Mouse (Mus musculus): ENCODE data around the gene Gm6176.
"Not testable (repeated sequence)": the region's sequence is repeated elsewhere in the genome, so short reads cannot be mapped to it uniquely, and the experiment has no call there.

The Gm6176 gene

GRCm38 (mm10) chr7:22056205-22056604, at the start of gene Gm6176:
Gene Gm6176 (minus strand): TSS chr7:22056305.
- not testable (repeated sequence) for DNase-seq (ENCODE audit: low spot score in 2 of 2)

- DNase-seq (ENCODE audit: low spot score in 2 of 2): not testable (repeated sequence)
These were observed 12.7 kb upstream of the Gm6176 start, which contains the start of gene Vmn1r139 for GRCm38 (mm10) chr7:22068757-22069156. Gene Vmn1r139 (plus strand): TSS chr7:22069057.

- DNase-seq (ENCODE audit: low spot score in 2 of 2): not testable (repeated sequence)
These were observed 27.3 kb downstream of the Gm6176 start, which contains the start of gene Vmn1r138 for GRCm38 (mm10) chr7:22028797-22029196. Gene Vmn1r138 (minus strand): TSS chr7:22028897.
